8 mouse cellular contexts compared by ENCODE assay signal in genomic region chr17:34980655-34981054, GRCm38 (mm10). TPM values are rescaled to one million over a fixed set of nuclear protein-coding genes. Genes with fewer than 3 reads are reported as not detected.
DNase-seq lines count a peak whose midpoint lies in the region; ATAC-seq and TF ChIP-seq lines count a peak whose summit lies in the region.

No protein-coding gene starts in this region.

- peak in 1 of 2 experiments; percentile 66 for DNase-seq in cerebellum, adult 2 months
- no peak for DNase-seq in cerebellum, postnatal 4 days (ENCODE audit: low spot score in 2 of 2)
- peak; percentile 76 for DNase-seq in induced T-regulatory cell, adult 2 months (ENCODE audit: low read depth)
- DNase-seq in lung, adult 2 months, result no peak
- no peak for DNase-seq in left cerebral cortex, adult 11 months (ENCODE audit: low spot score)

- no peak for TF ChIP-seq POLR2A in cerebellum, adult 2 months (IDR thresholded peaks at IDR 0.05; ENCODE audit: borderline replicate concordance, insufficient read depth, low read length)
- TF ChIP-seq POLR2A in lung, adult 2 months (IDR thresholded peaks at IDR 0.05; ENCODE audit: borderline replicate concordance, extremely low read depth, low read depth, low read length), result no peak
- TF ChIP-seq POLR2A in small intestine, adult 2 months (IDR thresholded peaks at IDR 0.05; ENCODE audit: low read depth, low read length), result no peak

- peak overlapping the region; percentile 87 for H3K4me2 ChIP-seq in embryonic facial prominence, embryonic 15.5 days (replicated peaks)

- peaks cover 3% of the 10 kb centered on the region; the same call in 1 of the 2 replicates for H3K4me1 ChIP-seq in cerebellum, adult 2 months (ENCODE audit: control insufficient read depth, insufficient read depth, low read length)
- peaks cover 57% of the 10 kb centered on the region for H3K4me1 ChIP-seq in E14TG2a.4 (replicated peaks; ENCODE audit: low read depth, low read length)
- H3K4me1 ChIP-seq in embryonic facial prominence, embryonic 15.5 days, result peaks cover 14% of the 10 kb centered on the region
- H3K4me1 ChIP-seq in lung, adult 2 months (ENCODE audit: control insufficient read depth, insufficient read depth, low read length), result peaks cover 2% of the 10 kb centered on the region
- peaks cover 4% of the 10 kb centered on the region; the same call in 1 of the 2 replicates for H3K4me1 ChIP-seq in small intestine, adult 2 months (ENCODE audit: control insufficient read depth, insufficient read depth, insufficient read length, low read length)

- H3K9ac ChIP-seq in embryonic facial prominence, embryonic 15.5 days, result peak overlapping the region; percentile 90; the same call in 1 of the 2 replicates

- peak overlapping the region; percentile 45 for H3K4me3 ChIP-seq in cerebellum, adult 2 months (replicated peaks; ENCODE audit: insufficient read depth, low read depth, low read length)
- H3K4me3 ChIP-seq in E14TG2a.4 (replicated peaks; ENCODE audit: low read length), result peak overlapping the region; percentile 95
- peak overlapping the region; percentile 88 for H3K4me3 ChIP-seq in embryonic facial prominence, embryonic 15.5 days (replicated peaks)
- H3K4me3 ChIP-seq in lung, adult 2 months (replicated peaks; ENCODE audit: extremely low read depth, low read depth, low read length), result peak overlapping the region; percentile 19
- no peak overlapping the region for H3K4me3 ChIP-seq in small intestine, adult 2 months (ENCODE audit: low read depth, low read length)

- no peaks in the 10 kb centered on the region for H3K9me3 ChIP-seq in E14TG2a.4 (ENCODE audit: low read length)
- no peaks in the 10 kb centered on the region for H3K9me3 ChIP-seq in embryonic facial prominence, embryonic 15.5 days (replicated peaks)

- H3K27me3 ChIP-seq in cerebellum, adult 2 months (ENCODE audit: control insufficient read depth, insufficient read depth, low read length), result no peaks in the 10 kb centered on the region
- peaks cover 23% of the 10 kb centered on the region for H3K27me3 ChIP-seq in E14TG2a.4 (ENCODE audit: insufficient read depth, low read length)
- H3K27me3 ChIP-seq in embryonic facial prominence, embryonic 15.5 days, result no peaks in the 10 kb centered on the region
- no peaks in the 10 kb centered on the region for H3K27me3 ChIP-seq in small intestine, adult 2 months (ENCODE audit: control insufficient read depth, insufficient read depth, low read length)

- 4% methylated on average over 2 of the region's 2 CpGs for WGBS in cerebellum, adult 2 months
- WGBS in embryonic facial prominence, embryonic 15.5 days, result 6% methylated on average over 2 of the region's 2 CpGs
- 6% methylated on average over 2 of the region's 2 CpGs for WGBS in lung, adult 2 months
- 2% methylated on average over 2 of the region's 2 CpGs for WGBS in small intestine, adult 2 months

- no peak for ATAC-seq in embryonic facial prominence, embryonic 15.5 days (ENCODE audit: insufficient number of reproducible peaks, low FRiP score, low TSS enrichment, low read depth)

- TF ChIP-seq CTCF in cerebellum, adult 2 months (IDR thresholded peaks at IDR 0.05; ENCODE audit: borderline replicate concordance, insufficient read depth, low read depth, low read length), result peak; percentile 38; the same call in 1 of the 2 replicates
- peak; percentile 22; the same call in 1 of the 2 replicates for TF ChIP-seq CTCF in E14TG2a.4 (conservative IDR thresholded peaks at IDR 0.05; ENCODE audit: low read length)
- peak; percentile 28; the same call in 1 of the 2 replicates for TF ChIP-seq CTCF in lung, adult 2 months (IDR thresholded peaks at IDR 0.05; ENCODE audit: insufficient read depth, low read length)
- no peak for TF ChIP-seq CTCF in small intestine, adult 2 months (IDR thresholded peaks at IDR 0.05; ENCODE audit: extremely low read depth, insufficient read length, insufficient replicate concordance, low read depth, low read length)

- H3K27ac ChIP-seq in cerebellum, adult 2 months (ENCODE audit: insufficient read depth, low read length), result peak overlapping the region; percentile 64; the same call in 1 of the 2 replicates
- peak overlapping the region; percentile 99 for H3K27ac ChIP-seq in embryonic facial prominence, embryonic 15.5 days (replicated peaks)
- H3K27ac ChIP-seq in small intestine, adult 2 months (ENCODE audit: insufficient read depth, low read depth, low read length), result peak overlapping the region; percentile 25; the same call in 1 of the 2 replicates

- peaks cover 28% of the 10 kb centered on the region for H3K36me3 ChIP-seq in E14TG2a.4 (ENCODE audit: insufficient read depth, low read length)
- peaks cover 8% of the 10 kb centered on the region for H3K36me3 ChIP-seq in embryonic facial prominence, embryonic 15.5 days
- peaks cover 8% of the 10 kb centered on the region for H3K36me3 ChIP-seq in small intestine, adult 2 months (ENCODE audit: control insufficient read depth, insufficient read depth, low read length)

RNA-seq across cellular contexts. Expression of gene Lsm2, which starts 1.0 kb away (rescaled TPM):
- 56.2 and 63.7 TPM in 2 replicates for polyA plus RNA-seq in cerebellum, adult 2 months (2012; rRNA removed)
- 163 and 173 TPM in 2 replicates for polyA plus RNA-seq in embryonic facial prominence, embryonic 15.5 days (2015; fragmentation: Nextera tagmentation; extraction: Ambion mirVana)
- 42.3 and 51.6 TPM in 2 replicates for polyA plus RNA-seq in lung, adult 2 months (2012; rRNA removed)
- polyA plus RNA-seq in small intestine, adult 2 months (2012; rRNA removed), result 51.7 and 82.1 TPM in 2 replicates

RNA-seq across cellular contexts. Expression of gene Hspa1l, which starts 8.2 kb away (rescaled TPM):
- 0.49 and 0.89 TPM in 2 replicates for polyA plus RNA-seq in cerebellum, adult 2 months (2012; rRNA removed)
- polyA plus RNA-seq in embryonic facial prominence, embryonic 15.5 days (2015; fragmentation: Nextera tagmentation; extraction: Ambion mirVana), result 0.71 and 0.77 TPM in 2 replicates
- polyA plus RNA-seq in lung, adult 2 months (2012; rRNA removed), result 0.81 and 1.3 TPM in 2 replicates
- polyA plus RNA-seq in small intestine, adult 2 months (2012; rRNA removed), result 0.06 and 0.14 TPM in 2 replicates

RNA-seq across cellular contexts. Expression of gene Hspa1a, which starts 8.7 kb away (rescaled TPM):
- 10.5 and 14.9 TPM in 2 replicates for polyA plus RNA-seq in cerebellum, adult 2 months (2012; rRNA removed)
- polyA plus RNA-seq in embryonic facial prominence, embryonic 15.5 days (2015; fragmentation: Nextera tagmentation; extraction: Ambion mirVana), result 19.5 and 19.7 TPM in 2 replicates
- polyA plus RNA-seq in lung, adult 2 months (2012; rRNA removed), result 12.9 and 66.3 TPM in 2 replicates
- 8.9 and 9.3 TPM in 2 replicates for polyA plus RNA-seq in small intestine, adult 2 months (2012; rRNA removed)

RNA-seq across cellular contexts. Expression of gene Gm20481, which starts 10.9 kb away (rescaled TPM):
- polyA plus RNA-seq in cerebellum, adult 2 months (2012; rRNA removed), result not detected in 2 replicates
- polyA plus RNA-seq in embryonic facial prominence, embryonic 15.5 days (2015; fragmentation: Nextera tagmentation; extraction: Ambion mirVana), result not detected in 2 replicates
- not detected in 2 replicates for polyA plus RNA-seq in lung, adult 2 months (2012; rRNA removed)
- polyA plus RNA-seq in small intestine, adult 2 months (2012; rRNA removed), result not detected in 2 replicates

RNA-seq across cellular contexts. Expression of gene Vars, which starts 20.1 kb away (rescaled TPM):
- 65.3 and 77.0 TPM in 2 replicates for polyA plus RNA-seq in cerebellum, adult 2 months (2012; rRNA removed)
- polyA plus RNA-seq in embryonic facial prominence, embryonic 15.5 days (2015; fragmentation: Nextera tagmentation; extraction: Ambion mirVana), result 108 and 114 TPM in 2 replicates
- polyA plus RNA-seq in lung, adult 2 months (2012; rRNA removed), result 119 and 159 TPM in 2 replicates
- polyA plus RNA-seq in small intestine, adult 2 months (2012; rRNA removed), result 123 and 182 TPM in 2 replicates

Comparison
In these comparisons a context has a peak if more than half of its experiments do, and no peak if none do; other contexts are left out.
1. H3K27ac ChIP-seq: peak in every context shown above with its lines; median percentile 99 in embryonic facial prominence, embryonic 15.5 days; 64 in cerebellum, adult 2 months; 25 in small intestine, adult 2 months.